Mouse (Mus musculus) myocyte (in vitro differentiated cells): ENCODE data around the gene Pax1. TPM values are rescaled to one million over a fixed set of nuclear protein-coding genes. Genes with fewer than 3 reads are reported as not detected.

Source experiments
- H3K27me3 ChIP-seq: one replicate; pipeline ENCODE4 v1.6.1; 2011; ENCODE audit not compliant: control insufficient read depth, insufficient read depth, insufficient read length
- H3K36me3 ChIP-seq: one replicate; pipeline ENCODE4 v1.6.1; 2011; ENCODE audit not compliant: control insufficient read depth, insufficient read depth
- H3K4me2 ChIP-seq: one replicate; pipeline ENCODE4 v1.6.1; 2011; ENCODE audit warnings: low read depth, control low read depth
- H3K4me3 ChIP-seq: one replicate; pipeline ENCODE4 v1.5.1; 2011; ENCODE audit warnings: mild to moderate bottlenecking, control low read depth, moderate library complexity
- H3K79me2 ChIP-seq: one replicate; pipeline ENCODE4 v1.6.1; 2011; ENCODE audit not compliant: control insufficient read depth, insufficient read depth
- H3ac ChIP-seq: one replicate; pipeline ENCODE4 v1.6.1; 2011; ENCODE audit not compliant: control insufficient read depth, insufficient read length
- CEBPB ChIP-seq: IDR thresholded peaks from 2 replicates; pipeline ENCODE4 v1.6.1; 2011; ENCODE audit warnings: mild to moderate bottlenecking, moderate library complexity; ENCODE audit not compliant: poor library complexity, insufficient read depth, severe bottlenecking
- E2F4 ChIP-seq: IDR thresholded peaks from one replicate; pipeline ENCODE4 v1.6.1; 2011; ENCODE audit warnings: mild to moderate bottlenecking, control low read depth, moderate library complexity; ENCODE audit not compliant: insufficient read depth
- MAX ChIP-seq: IDR thresholded peaks from one replicate; pipeline ENCODE4 v1.6.1; 2011; ENCODE audit warnings: low read depth, mild to moderate bottlenecking, control low read depth
- MYOD1 ChIP-seq, 3 experiments: IDR thresholded peaks; one replicate each; pipeline ENCODE4 v1.6.1; 2011; ENCODE audit warnings: control low read depth in 2 of 3, low read depth in 2 of 3, mild to moderate bottlenecking in 2 of 3, moderate library complexity in 1 of 3; ENCODE audit not compliant: insufficient read length in 2 of 3, control insufficient read depth in 1 of 3
- MYOG ChIP-seq, 3 experiments: IDR thresholded peaks; one replicate each; pipeline ENCODE4 v1.6.1; 2011; ENCODE audit warnings: control low read depth in 2 of 3, low read depth in 2 of 3, mild to moderate bottlenecking in 2 of 3; ENCODE audit not compliant: insufficient read length in 2 of 3, control insufficient read depth in 1 of 3, insufficient read depth in 1 of 3
- POLR2A ChIP-seq: IDR thresholded peaks from one replicate; pipeline ENCODE4 v1.6.1; 2011; ENCODE audit warnings: low read depth, mild to moderate bottlenecking, control low read depth, moderate library complexity; ENCODE audit not compliant: insufficient read length
- POLR2AphosphoS2 ChIP-seq: IDR thresholded peaks from one replicate; pipeline ENCODE4 v1.6.1; 2011; ENCODE audit warnings: low read depth, control low read depth; ENCODE audit not compliant: insufficient read length
- REST ChIP-seq: IDR thresholded peaks from one replicate; pipeline ENCODE4 v1.6.1; 2011; ENCODE audit warnings: mild to moderate bottlenecking, control low read depth, moderate library complexity; ENCODE audit not compliant: insufficient read depth, insufficient read length
- SRF ChIP-seq: IDR thresholded peaks from one replicate; pipeline ENCODE4 v1.6.1; 2011; ENCODE audit warnings: low read depth; ENCODE audit not compliant: control insufficient read depth, insufficient read length
- TCF12 ChIP-seq: IDR thresholded peaks from one replicate; pipeline ENCODE4 v1.6.1; 2011; ENCODE audit warnings: mild to moderate bottlenecking, control low read depth; ENCODE audit not compliant: poor library complexity, insufficient read depth, severe bottlenecking
- TCF3 ChIP-seq: IDR thresholded peaks from one replicate; pipeline ENCODE4 v1.6.1; 2011; ENCODE audit warnings: low read depth, control low read depth; ENCODE audit not compliant: insufficient read length
- USF1 ChIP-seq: IDR thresholded peaks from one replicate; pipeline ENCODE4 v1.6.1; 2011; ENCODE audit warnings: low read depth, mild to moderate bottlenecking, control low read depth, moderate library complexity
- polyA plus RNA-seq: library from polyadenylated mRNA; unstranded; fragments of >200 nt; fragmentation: generic; extraction: Trizol; gene quantifications from one replicate; pipeline ENCODE4 v1.2.1, GENCODE M21; 2012; ENCODE audit warnings: missing spikeins

Pax1 gene
- polyA plus RNA-seq, 1 experiment, result not detected

DNA sequence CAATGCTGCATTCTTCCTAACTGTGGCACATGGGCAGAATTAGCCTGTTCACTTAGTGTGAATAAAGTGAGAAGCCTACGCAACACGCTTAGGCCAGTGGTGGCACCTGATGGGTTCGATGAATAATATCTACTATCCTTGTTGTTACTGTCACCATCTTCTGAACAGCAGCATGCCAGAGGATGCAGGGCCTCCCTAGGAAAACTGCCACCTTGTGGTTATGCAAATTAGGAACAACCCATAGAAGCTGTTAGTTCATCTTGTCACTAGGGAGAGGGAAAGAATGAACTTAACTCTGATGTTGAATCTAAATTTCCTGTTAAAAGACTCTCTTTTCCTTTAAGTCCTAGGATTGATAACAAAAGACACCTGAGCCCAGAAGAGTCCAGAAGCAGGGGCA is 53.3 kb downstream of the Pax1 start:
- H3ac ChIP-seq, result no peak overlapping the region
- no peaks in the 10 kb centered on the region for H3K27me3 ChIP-seq
- no peak for TF ChIP-seq MYOD1 (IDR thresholded peaks at IDR 0.05; ENCODE audit: control insufficient read depth in 1 of 3, insufficient read length in 2 of 3, low read depth in 2 of 3)
- TF ChIP-seq POLR2A, result no peak
- TF ChIP-seq REST, result no peak
- TF ChIP-seq SRF, result no peak
- TF ChIP-seq POLR2AphosphoS2, result no peak
- no peak for TF ChIP-seq TCF12
- no peaks in the 10 kb centered on the region for H3K79me2 ChIP-seq
- no peaks in the 10 kb centered on the region for H3K36me3 ChIP-seq
- no peak overlapping the region for H3K4me2 ChIP-seq
- H3K4me3 ChIP-seq, result no peak overlapping the region

DNA sequence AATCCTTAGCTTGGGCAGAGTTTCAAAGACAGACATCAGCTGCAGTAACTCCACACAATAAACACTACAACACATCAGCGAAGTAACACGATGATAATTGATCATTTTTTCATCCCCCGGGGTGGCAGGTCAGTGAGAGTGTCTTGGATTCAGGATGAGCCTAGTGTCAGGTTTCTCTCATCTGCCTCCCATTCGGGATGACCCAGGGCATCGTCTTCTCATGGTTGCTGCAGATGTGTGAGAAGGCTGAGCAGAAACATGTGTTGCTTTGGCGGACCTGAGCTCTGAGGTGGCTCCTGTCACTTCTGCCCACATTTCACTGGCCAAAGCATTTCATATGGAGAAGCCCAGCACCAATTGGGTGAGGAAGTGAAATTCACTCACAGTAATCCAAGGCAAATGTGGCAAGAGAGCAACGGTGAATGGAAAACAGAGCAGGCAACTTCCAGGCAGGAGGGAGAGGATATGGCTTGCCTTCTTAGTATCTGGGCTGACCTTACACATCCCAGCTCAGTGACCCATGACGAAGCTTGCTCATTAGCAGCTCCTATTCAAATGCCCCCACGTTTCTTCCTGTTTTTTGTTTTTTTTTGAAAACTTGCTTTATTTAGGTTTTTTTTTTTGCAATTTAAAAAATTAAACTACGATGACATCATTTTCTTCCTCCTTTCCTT is 63.0 kb downstream of the Pax1 start:
- H3K4me2 ChIP-seq, result no peak overlapping the region
- H3ac ChIP-seq, result no peak overlapping the region
- no peak for TF ChIP-seq MYOG (IDR thresholded peaks at IDR 0.05; ENCODE audit: control insufficient read depth in 1 of 3, insufficient read depth in 1 of 3, insufficient read length in 2 of 3, low read depth in 2 of 3)
- no peak for TF ChIP-seq POLR2A

DNA sequence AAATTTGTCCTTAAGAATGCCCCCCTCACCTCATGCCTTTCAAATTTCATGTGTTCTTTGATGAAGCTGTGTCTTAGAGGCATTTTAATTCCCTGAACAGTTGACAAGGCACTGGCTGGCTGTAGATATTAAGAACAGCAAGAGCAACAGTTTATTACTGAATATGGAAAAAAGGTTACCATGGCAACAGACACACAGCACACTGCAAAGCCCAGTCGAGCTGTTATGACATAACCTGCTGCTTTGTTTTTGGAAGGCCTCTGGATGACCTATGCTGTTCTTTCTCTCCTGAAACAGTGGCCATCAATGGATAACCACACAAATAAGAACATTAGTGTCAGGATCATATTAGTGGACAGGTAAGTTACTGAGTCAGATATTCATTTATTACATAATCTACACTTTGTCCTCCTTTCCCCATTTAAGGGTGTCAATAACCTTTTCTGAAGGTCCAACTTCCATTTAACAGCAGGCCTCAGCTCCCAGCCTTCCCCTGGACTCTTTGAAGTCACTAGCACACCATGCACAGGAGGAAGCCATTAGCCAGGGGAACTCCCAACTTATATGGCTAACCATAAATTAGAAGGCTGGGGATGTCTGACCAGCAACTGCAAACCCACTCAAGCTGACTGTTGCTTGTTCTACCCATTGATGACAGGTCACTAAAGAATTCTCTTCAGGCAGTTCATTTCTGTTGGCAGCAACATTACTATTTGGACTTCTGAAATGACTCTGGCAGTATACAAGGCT is 68.1 kb downstream of the Pax1 start:
- Histone ChIP-seq H3K4me3 (no peak overlapping the region), H3K79me2 (no peaks in the 10 kb centered on the region), H3ac (no peak overlapping the region), H3K36me3 (no peaks in the 10 kb centered on the region), H3K4me2 (no peak overlapping the region), H3K27me3 (no peaks in the 10 kb centered on the region)
- no peak for TF ChIP-seq MYOD1 (IDR thresholded peaks at IDR 0.05; ENCODE audit: control insufficient read depth in 1 of 3, insufficient read length in 2 of 3, low read depth in 2 of 3)
- no peak for TF ChIP-seq USF1
- no peak for TF ChIP-seq REST
- no peak for TF ChIP-seq MAX
- no peak for TF ChIP-seq SRF
- no peak for TF ChIP-seq POLR2AphosphoS2
- TF ChIP-seq E2F4, result no peak
- TF ChIP-seq CEBPB, result no peak
- TF ChIP-seq TCF12, result no peak
- no peak for TF ChIP-seq TCF3
- no peak for TF ChIP-seq MYOG (IDR thresholded peaks at IDR 0.05; ENCODE audit: control insufficient read depth in 1 of 3, insufficient read depth in 1 of 3, insufficient read length in 2 of 3, low read depth in 2 of 3)
- no peak for TF ChIP-seq POLR2A

More for the DNA sequence above, 63.0 kb downstream of the Pax1 start:
- no peaks in the 10 kb centered on the region for H3K27me3 ChIP-seq
- no peaks in the 10 kb centered on the region for H3K36me3 ChIP-seq
- H3K79me2 ChIP-seq, result no peaks in the 10 kb centered on the region
- no peak overlapping the region for H3K4me3 ChIP-seq

DNA sequence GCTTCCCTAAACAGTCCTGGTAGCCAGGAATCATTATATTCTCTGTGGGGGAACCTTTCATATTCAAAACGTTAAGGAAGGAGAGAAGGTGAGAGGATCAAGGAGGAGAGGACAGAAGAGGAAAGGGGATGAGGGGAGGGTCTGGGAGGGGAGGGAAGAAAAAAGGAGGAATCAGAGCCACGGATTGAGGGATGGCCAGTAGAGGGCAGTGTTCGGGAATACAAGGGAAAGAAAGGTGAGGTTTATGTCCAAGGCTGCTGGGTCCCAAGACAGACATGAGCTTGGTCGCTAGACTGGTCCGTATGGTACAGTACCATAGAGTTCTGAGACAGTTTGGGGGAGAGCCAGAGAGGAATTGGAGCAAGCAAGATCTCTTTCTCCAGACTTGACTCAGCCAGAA is 71.4 kb downstream of the Pax1 start:
- no peaks in the 10 kb centered on the region for H3K27me3 ChIP-seq
- no peaks in the 10 kb centered on the region for H3K36me3 ChIP-seq
- no peak overlapping the region for H3K4me2 ChIP-seq
- no peak overlapping the region for H3K4me3 ChIP-seq
- no peak for TF ChIP-seq REST
- TF ChIP-seq USF1, result no peak
- TF ChIP-seq MYOG (IDR thresholded peaks at IDR 0.05; ENCODE audit: control insufficient read depth in 1 of 3, insufficient read depth in 1 of 3, insufficient read length in 2 of 3, low read depth in 2 of 3), result no peak
- no peak for TF ChIP-seq MAX
- TF ChIP-seq POLR2AphosphoS2, result no peak
- TF ChIP-seq CEBPB, result no peak
- no peak for TF ChIP-seq MYOD1 (IDR thresholded peaks at IDR 0.05; ENCODE audit: control insufficient read depth in 1 of 3, insufficient read length in 2 of 3, low read depth in 2 of 3)
- no peak for TF ChIP-seq TCF12
- no peak for TF ChIP-seq SRF
- no peak for TF ChIP-seq TCF3
- no peak for TF ChIP-seq E2F4
- H3ac ChIP-seq, result no peak overlapping the region
- no peaks in the 10 kb centered on the region for H3K79me2 ChIP-seq

Other genes starting within 250 kb of the Pax1 start
- not detected for gene Nkx2-2, start 167.7 kb upstream of the Pax1 start, polyA plus RNA-seq